Mouse (Mus musculus) embryonic facial prominence, embryonic 11.5 days (tissue): ENCODE data around the gene Nsmf. TPM values are rescaled to one million over a fixed set of nuclear protein-coding genes. Genes with fewer than 3 reads are reported as not detected.

Experiments used
- ATAC-seq: fragments of 200-750 bp; cut with Nextera tagmentation; replicated peaks from 2 replicates; pipeline ENCODE4 v1.8.0; 2017; ENCODE audit warnings: low read depth; ENCODE audit not compliant: insufficient number of reproducible peaks, low FRiP score, low TSS enrichment
- DNase-seq: peaks from one replicate; pipeline ENCODE4 v3.0.0-alpha.2; 2015; ENCODE audit warnings: low spot score
- H3K27ac ChIP-seq: fragments of 300-500 bp; sonication (generic); replicated peaks from 2 replicates; pipeline ENCODE4 v1.5.1; 2014; ENCODE audit warnings: mild to moderate bottlenecking, low read depth, low read length, control low read depth
- H3K27me3 ChIP-seq: fragments of 300-500 bp; sonication (generic); 2 replicates; pipeline ENCODE4 v1.6.1; 2014; ENCODE audit warnings: mild to moderate bottlenecking, low read length, moderate library complexity, mixed read lengths; ENCODE audit not compliant: control insufficient read depth, insufficient read depth
- H3K36me3 ChIP-seq: fragments of 300-500 bp; sonication (generic); replicated peaks from 2 replicates; pipeline ENCODE4 v1.6.1; 2014; ENCODE audit warnings: low read depth, mild to moderate bottlenecking, low read length, moderate library complexity, mixed read lengths; ENCODE audit not compliant: control insufficient read depth, insufficient read depth
- H3K4me1 ChIP-seq: fragments of 300-500 bp; sonication (generic); 2 replicates; pipeline ENCODE4 v1.6.1; 2014; ENCODE audit warnings: low read length, mixed read lengths; ENCODE audit not compliant: control insufficient read depth, insufficient read depth
- H3K4me2 ChIP-seq: fragments of 300-500 bp; sonication (generic); 2 replicates; pipeline ENCODE4 v1.6.1; 2014; ENCODE audit warnings: low read depth, mild to moderate bottlenecking, control low read depth, low read length, moderate library complexity
- H3K4me3 ChIP-seq: fragments of 300-500 bp; sonication (generic); 2 replicates; pipeline ENCODE4 v1.5.1; 2014; ENCODE audit warnings: low read depth, low read length, control low read depth
- H3K9ac ChIP-seq: fragments of 300-500 bp; sonication (generic); replicated peaks from 2 replicates; pipeline ENCODE4 v1.6.1; 2014; ENCODE audit warnings: mild to moderate bottlenecking, control low read depth, low read length
- H3K9me3 ChIP-seq: fragments of 300-500 bp; sonication (generic); replicated peaks from 2 replicates; pipeline ENCODE4 v1.6.1; 2016; ENCODE audit warnings: mild to moderate bottlenecking, low read length, inconsistent platforms, mixed read lengths; ENCODE audit not compliant: control insufficient read depth
- WGBS: fragments of 180-500 bp; shearing (Covaris S2); extraction: QIAGEN DNeasy Blood & Tissue Kit; methylation state at CpG from one replicate; pipeline ENCODE4 v1.1.7; 2014; 5-methylcytosine and 5-hydroxymethylcytosine counted together
- polyA plus RNA-seq: library from polyadenylated mRNA; unstranded; fragments of >200 nt; fragmentation: Nextera tagmentation; extraction: Ambion mirVana; gene quantifications from 2 replicates; pipeline ENCODE4 v1.2.1, GENCODE M21; 2014

The Nsmf gene
- polyA plus RNA-seq, 1 experiment from 2014 or later = 29.5 TPM

DNA sequence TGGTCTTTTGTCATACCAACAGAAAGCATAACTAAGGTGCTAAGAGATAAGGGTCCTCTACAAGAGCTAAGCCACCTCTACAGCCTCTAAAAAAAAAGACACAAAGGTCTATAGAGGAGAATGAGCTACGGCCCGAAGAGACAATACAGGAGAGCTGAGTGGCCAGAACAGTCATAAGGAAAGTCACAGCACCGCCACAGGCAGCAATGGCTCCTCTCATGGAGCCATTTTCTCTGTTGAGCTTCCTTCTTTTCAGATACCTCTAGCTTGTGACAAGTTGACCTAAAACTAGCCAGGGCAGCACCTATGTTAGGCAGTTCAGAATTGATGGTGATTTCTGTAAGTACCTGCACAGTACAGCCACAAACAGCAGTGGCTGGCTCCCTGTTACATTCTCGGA is 12.4 kb downstream of the Nsmf start:
- H3K4me2 ChIP-seq = no peak overlapping the region
- no peaks in the 10 kb centered on the region for H3K9me3 ChIP-seq
- H3K4me1 ChIP-seq = no peaks in the 10 kb centered on the region
- H3K27ac ChIP-seq = no peak overlapping the region
- H3K27me3 ChIP-seq = no peaks in the 10 kb centered on the region
- H3K4me3 ChIP-seq = no peak overlapping the region
- no peak overlapping the region for H3K9ac ChIP-seq
- no peak for ATAC-seq
- no peaks in the 10 kb centered on the region for H3K36me3 ChIP-seq
- 72% methylated on average over 4 of the region's 4 CpGs for WGBS
- DNase-seq = no peak

- ATAC-seq = no peak
- H3K27ac ChIP-seq = no peak overlapping the region
- WGBS = 78% methylated on average over 4 of the region's 4 CpGs
Observed at GRCm38 (mm10) chr2:25069537-25069936, 15.4 kb downstream of the Nsmf start.

DNA sequence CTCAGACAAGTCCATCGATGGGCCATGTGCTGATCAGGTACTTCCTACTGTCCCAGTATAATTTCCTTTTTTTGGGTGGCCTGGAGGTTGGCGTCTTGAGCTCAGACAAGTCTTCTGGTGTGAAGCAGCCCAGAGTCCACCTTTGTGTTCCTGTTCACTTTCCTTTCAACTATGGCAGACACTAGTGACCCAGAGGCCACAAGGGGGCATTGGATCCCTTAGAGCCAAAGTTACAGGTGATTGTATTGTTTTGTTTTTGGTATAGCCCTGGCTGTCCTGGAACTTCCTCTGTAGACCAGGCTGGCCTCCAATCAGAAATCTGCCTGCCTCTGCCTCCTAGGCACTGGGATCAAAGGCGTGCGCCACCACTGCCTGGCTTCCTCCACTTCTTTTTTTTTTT is 18.2 kb downstream of the Nsmf start:
- Histone ChIP-seq H3K4me3 (no peak overlapping the region), H3K9me3 (no peaks in the 10 kb centered on the region), H3K4me1 (no peaks in the 10 kb centered on the region), H3K27ac (no peak overlapping the region), H3K9ac (no peak overlapping the region), H3K4me2 (no peak overlapping the region), H3K36me3 (no peaks in the 10 kb centered on the region), H3K27me3 (no peaks in the 10 kb centered on the region)
- WGBS = 88% methylated on average over 4 of the region's 4 CpGs
- ATAC-seq = no peak
- DNase-seq = no peak

More at GRCm38 (mm10) chr2:25069537-25069936, 15.4 kb downstream of the Nsmf start:
- H3K4me2 ChIP-seq = no peak overlapping the region
- H3K4me1 ChIP-seq = no peaks in the 10 kb centered on the region
- no peak overlapping the region for H3K9ac ChIP-seq
- H3K27me3 ChIP-seq = no peaks in the 10 kb centered on the region
- H3K9me3 ChIP-seq = no peaks in the 10 kb centered on the region
- H3K4me3 ChIP-seq = no peak overlapping the region
- no peak for DNase-seq
- H3K36me3 ChIP-seq = no peaks in the 10 kb centered on the region

- H3K9ac ChIP-seq = no peak overlapping the region
- H3K27me3 ChIP-seq = no peaks in the 10 kb centered on the region
- H3K4me1 ChIP-seq = no peaks in the 10 kb centered on the region
- H3K9me3 ChIP-seq = no peaks in the 10 kb centered on the region
- no peak for ATAC-seq
- 72% methylated on average over 4 of the region's 4 CpGs for WGBS
- no peak overlapping the region for H3K27ac ChIP-seq
- H3K4me2 ChIP-seq = no peak overlapping the region
- no peak overlapping the region for H3K4me3 ChIP-seq
- H3K36me3 ChIP-seq = no peaks in the 10 kb centered on the region
- no peak for DNase-seq
Observed at GRCm38 (mm10) chr2:25075506-25075905, 21.4 kb downstream of the Nsmf start.

GRCm38 (mm10) chr2:25078967-25079366 is 24.8 kb downstream of the Nsmf start:
- no peak overlapping the region for H3K9ac ChIP-seq
- no peak overlapping the region for H3K4me3 ChIP-seq
- no peaks in the 10 kb centered on the region for H3K27me3 ChIP-seq
- H3K4me1 ChIP-seq = no peaks in the 10 kb centered on the region
- WGBS = 79% methylated on average over 1 of the region's 1 CpGs
- DNase-seq (no peak), ATAC-seq (no peak)
- no peak overlapping the region for H3K27ac ChIP-seq
- no peaks in the 10 kb centered on the region for H3K36me3 ChIP-seq
- H3K4me2 ChIP-seq = no peak overlapping the region
- H3K9me3 ChIP-seq = no peaks in the 10 kb centered on the region

GRCm38 (mm10) chr2:25080076-25080475 is 25.9 kb downstream of the Nsmf start, which contains the start of gene Entpd8:
Entpd8 (plus strand) TSS chr2:25080304.
- Histone ChIP-seq H3K4me2 (no peak within 1 kb of the TSS), H3K27ac (no peak within 1 kb of the TSS), H3K9me3 (no peaks in the 10 kb centered on the region), H3K9ac (no peak within 1 kb of the TSS), H3K36me3 (no peaks in the 10 kb centered on the region), H3K4me3 (no peak within 1 kb of the TSS), H3K27me3 (no peaks in the 10 kb centered on the region), H3K4me1 (no peaks in the 10 kb centered on the region)
- 69% methylated on average over 5 of the region's 5 CpGs for WGBS
- no peak for ATAC-seq
- no peak for DNase-seq

- no peak for DNase-seq
- no peaks in the 10 kb centered on the region for H3K27me3 ChIP-seq
- no peaks in the 10 kb centered on the region for H3K4me1 ChIP-seq
- 86% methylated on average over 4 of the region's 4 CpGs for WGBS
- no peak overlapping the region for H3K27ac ChIP-seq
- no peak overlapping the region for H3K9ac ChIP-seq
- no peak for ATAC-seq
- H3K4me2 ChIP-seq = no peak overlapping the region
- no peak overlapping the region for H3K4me3 ChIP-seq
- no peaks in the 10 kb centered on the region for H3K9me3 ChIP-seq
- no peaks in the 10 kb centered on the region for H3K36me3 ChIP-seq
Observed at GRCm38 (mm10) chr2:25083697-25084096, 29.5 kb downstream of the Nsmf start.

- ATAC-seq = no peak
- Histone ChIP-seq H3K27me3 (no peaks in the 10 kb centered on the region), H3K4me2 (no peak overlapping the region), H3K9me3 (no peaks in the 10 kb centered on the region), H3K36me3 (no peaks in the 10 kb centered on the region), H3K9ac (no peak overlapping the region), H3K4me1 (no peaks in the 10 kb centered on the region), H3K4me3 (no peak overlapping the region), H3K27ac (no peak overlapping the region)
- WGBS = 89% methylated on average over 5 of the region's 5 CpGs
- no peak for DNase-seq
Observed at GRCm38 (mm10) chr2:25085571-25085970, 31.4 kb downstream of the Nsmf start.
